Mouse (Mus musculus): ENCODE data around the gene Arnt2.

GRCm38 (mm10) chr7:84247960-84248665 is 161.9 kb downstream of the Arnt2 start:
- TF ChIP-seq CTCF (IDR thresholded peaks at IDR 0.05; ENCODE audit: low read depth, low read length): no peak
- no peak for TF ChIP-seq GATA1 (IDR thresholded peaks at IDR 0.05; ENCODE audit: borderline replicate concordance, low read length)
- no peak for TF ChIP-seq POLR2AphosphoS5 (IDR thresholded peaks at IDR 0.05; ENCODE audit: insufficient replicate concordance, low read depth, low read length)
- TF ChIP-seq TAL1 (conservative IDR thresholded peaks at IDR 0.05; ENCODE audit: low read depth, low read length): no peak
- no peak for TF ChIP-seq GATA2 (IDR thresholded peaks at IDR 0.05; ENCODE audit: borderline replicate concordance, low read depth, low read length)

Data from G1E (cell line).